Mouse (Mus musculus): ENCODE measurements around the gene Dctn1.

DNA sequence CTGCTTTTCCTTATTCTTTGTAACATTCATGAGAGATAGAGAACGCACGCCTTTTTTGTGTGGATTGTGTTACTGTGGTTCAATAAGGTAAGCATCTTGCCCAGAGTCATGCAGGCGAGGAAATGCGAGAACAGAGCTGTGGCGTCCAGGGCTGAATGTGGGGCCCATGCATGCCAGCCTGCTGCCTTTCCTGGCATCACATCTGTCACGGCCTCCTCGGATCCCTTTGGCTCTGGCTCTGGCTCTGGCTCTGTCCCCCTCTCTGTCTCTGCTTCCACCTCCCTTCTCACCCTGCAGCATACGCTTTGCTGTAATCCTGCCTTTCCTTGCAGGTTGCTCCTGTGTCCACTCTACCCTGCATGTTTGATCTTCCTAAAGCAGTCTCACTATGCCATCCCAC is 10.3 kb downstream of the Dctn1 start:
- TF ChIP-seq CTCF (IDR thresholded peaks at IDR 0.05; ENCODE audit: low read depth) (no peak), EP300 (IDR thresholded peaks at IDR 0.05; ENCODE audit: low read depth) (no peak)

Data from liver, embryonic 14.5 days (tissue).